Mouse (Mus musculus) cerebellum, adult 11 months (tissue): Measurements from ENCODE around the gene Erc2.
A peak's percentile ranks its signal among the peaks of the same experiment; 100 is the strongest.

Experiments
- DNase-seq: peaks from one replicate; pipeline ENCODE4 v3.0.0; 2022

The Erc2 gene

GRCm38 (mm10) chr14:28467956-28468355 lies 845.7 kb downstream of the Erc2 start:
- DNase-seq = no peak

GRCm38 (mm10) chr14:28469696-28470095 lies 847.5 kb downstream of the Erc2 start:
- no peak for DNase-seq

GRCm38 (mm10) chr14:28470212-28470611 lies 848.0 kb downstream of the Erc2 start:
- no peak for DNase-seq

GRCm38 (mm10) chr14:28475012-28475411 lies 852.8 kb downstream of the Erc2 start:
- DNase-seq = no peak

GRCm38 (mm10) chr14:28475421-28475820 lies 853.2 kb downstream of the Erc2 start:
- no peak for DNase-seq

- no peak for DNase-seq
These were observed 854.5 kb downstream of the Erc2 start for GRCm38 (mm10) chr14:28476746-28477145.

GRCm38 (mm10) chr14:28480866-28481265 lies 858.6 kb downstream of the Erc2 start:
- no peak for DNase-seq

GRCm38 (mm10) chr14:28493806-28494205 lies 871.6 kb downstream of the Erc2 start:
- no peak for DNase-seq

- no peak for DNase-seq
These were observed 872.0 kb downstream of the Erc2 start for GRCm38 (mm10) chr14:28494273-28494672.

GRCm38 (mm10) chr14:28501216-28501878 lies 879.1 kb downstream of the Erc2 start:
- no peak for DNase-seq

GRCm38 (mm10) chr14:28503276-28503675 lies 881.0 kb downstream of the Erc2 start:
- no peak for DNase-seq

GRCm38 (mm10) chr14:28504101-28505050 lies 882.1 kb downstream of the Erc2 start, which contains the start of gene Wnt5a:
TSS of gene Wnt5a (plus strand) at chr14:28504750.
- DNase-seq = no peak

- no peak for DNase-seq
These were observed 882.9 kb downstream of the Erc2 start for GRCm38 (mm10) chr14:28505051-28505585.

- DNase-seq = no peak
These were observed 883.6 kb downstream of the Erc2 start for GRCm38 (mm10) chr14:28505586-28506375.

- no peak for DNase-seq
These were observed 884.2 kb downstream of the Erc2 start for GRCm38 (mm10) chr14:28506376-28506831.

- DNase-seq = no peak
These were observed 884.8 kb downstream of the Erc2 start for GRCm38 (mm10) chr14:28507011-28507410.

- peak; percentile 34 for DNase-seq
These were observed 885.2 kb downstream of the Erc2 start for GRCm38 (mm10) chr14:28507471-28507870.

- no peak for DNase-seq
These were observed 886.3 kb downstream of the Erc2 start for GRCm38 (mm10) chr14:28508288-28509258.

- no peak for DNase-seq
These were observed 887.5 kb downstream of the Erc2 start for GRCm38 (mm10) chr14:28509441-28510340.

- no peak for DNase-seq
These were observed 888.3 kb downstream of the Erc2 start for GRCm38 (mm10) chr14:28510341-28511028.
